Mouse (Mus musculus) brain, embryonic 14.5 days (tissue): Measurements from ENCODE around the gene Mpped2.

Experiments used
- CTCF ChIP-seq: fragments of 200-500 bp; IDR thresholded peaks from 2 replicates; pipeline ENCODE4 v1.5.1; 2012; ENCODE audit warnings: inconsistent platforms, mild to moderate bottlenecking, moderate library complexity, borderline replicate concordance; ENCODE audit not compliant: insufficient read depth, insufficient read length; ENCODE audit errors: extremely low read depth
- POLR2A ChIP-seq: fragments of 200-500 bp; IDR thresholded peaks from 2 replicates; pipeline ENCODE4 v1.6.1; 2012; ENCODE audit warnings: mild to moderate bottlenecking, inconsistent platforms, borderline replicate concordance; ENCODE audit not compliant: poor library complexity, insufficient read depth, insufficient read length, severe bottlenecking; ENCODE audit errors: extremely low read depth

DNA sequence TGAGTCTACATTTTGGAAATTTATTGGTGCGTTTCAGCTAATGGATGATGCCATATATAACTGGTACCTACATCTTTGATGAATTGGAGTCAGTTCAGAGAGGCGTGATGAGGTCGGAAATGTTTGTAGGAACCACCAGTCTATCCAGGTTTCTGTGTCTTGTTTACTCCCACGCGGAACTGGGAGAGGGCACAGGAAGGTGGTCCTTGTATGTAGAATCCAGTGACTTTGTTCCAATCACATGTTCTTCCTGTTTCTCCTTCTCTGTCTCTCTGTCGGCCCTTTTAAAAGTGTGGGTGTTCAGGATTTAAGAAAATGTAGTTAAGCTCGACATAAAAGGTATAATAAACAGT is 23.3 kb downstream of the Mpped2 start:
- TF ChIP-seq POLR2A: no peak
- no peak for TF ChIP-seq CTCF
